Mouse (Mus musculus) C2C12 (cell line): ENCODE results near the gene C530008M17Rik.

Experiments used
- CTCF ChIP-seq: IDR thresholded peaks from one replicate; pipeline ENCODE4 v1.5.1; 2011; ENCODE audit not compliant: control insufficient read depth, insufficient read depth, insufficient read length
- MYOD1 ChIP-seq: IDR thresholded peaks from one replicate; pipeline ENCODE4 v1.6.1; 2011; ENCODE audit warnings: low read depth; ENCODE audit not compliant: control insufficient read depth, insufficient read length

- TF ChIP-seq MYOD1 (no peak), CTCF (no peak)
These were observed 187.6 kb downstream of the C530008M17Rik start for GRCm38 (mm10) chr5:76843851-76844419.
